Mouse (Mus musculus): Measurements from ENCODE around the gene Kif1b. TPM values are rescaled to one million over a fixed set of nuclear protein-coding genes. Genes with fewer than 3 reads are reported as not detected.
A peak's percentile ranks its signal among the peaks of the same experiment; 100 is the strongest.

Gene Kif1b
- polyA plus RNA-seq, 1 experiment, result 63.5 TPM

- H3K27ac ChIP-seq (replicated peaks; ENCODE audit: low read depth, low read length), result no peak overlapping the region
- no peak overlapping the region for H3K4me3 ChIP-seq (ENCODE audit: insufficient read depth, low read depth, low read length)
Measured at GRCm38 (mm10) chr4:149168016-149168415, 139.5 kb downstream of the Kif1b start.

DNA sequence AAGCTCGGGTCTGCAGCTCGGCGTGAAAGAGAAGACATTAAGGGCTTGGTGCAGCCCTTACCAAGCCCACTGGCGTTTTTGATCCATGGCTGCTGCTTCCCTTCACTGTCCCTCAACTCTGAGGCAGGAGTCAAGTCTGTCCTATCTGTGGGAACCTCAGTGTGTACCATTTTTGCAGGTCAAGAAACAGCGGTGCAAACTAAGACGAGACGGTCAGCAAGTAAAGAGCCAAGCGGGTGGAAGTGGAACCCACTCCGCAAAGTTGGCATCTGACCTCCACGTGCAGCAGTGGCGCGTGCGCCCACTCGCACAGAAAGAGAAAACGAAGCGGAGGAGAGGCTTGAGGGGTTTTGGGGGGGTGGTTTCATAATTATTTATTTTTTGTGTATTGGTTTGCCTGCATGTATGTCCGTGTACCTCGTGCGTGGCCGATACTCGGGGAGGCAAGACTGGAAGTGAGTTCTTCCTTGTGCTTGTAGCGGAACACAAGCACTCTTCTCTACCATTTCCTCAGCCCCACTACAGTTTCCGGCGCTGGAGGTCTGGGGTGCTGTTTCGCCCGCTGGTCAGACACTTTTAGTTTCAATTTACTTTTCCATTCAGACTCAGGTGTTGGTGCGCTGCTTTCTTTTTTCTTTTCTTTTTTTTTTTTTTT, 140.4 kb downstream of the Kif1b start:
- Histone ChIP-seq H3K4me3 (ENCODE audit: insufficient read depth, low read depth, low read length) (peak overlapping the region; percentile 78), H3K4me1 (ENCODE audit: control insufficient read depth, insufficient read depth, insufficient read length, low read length) (peaks cover 3% of the 10 kb centered on the region), H3K27ac (replicated peaks; ENCODE audit: low read depth, low read length) (peak overlapping the region; percentile 61)

More at GRCm38 (mm10) chr4:149168016-149168415, 139.5 kb downstream of the Kif1b start:
- peaks cover 7% of the 10 kb centered on the region for H3K4me1 ChIP-seq (ENCODE audit: control insufficient read depth, insufficient read depth, insufficient read length, low read length)

DNA sequence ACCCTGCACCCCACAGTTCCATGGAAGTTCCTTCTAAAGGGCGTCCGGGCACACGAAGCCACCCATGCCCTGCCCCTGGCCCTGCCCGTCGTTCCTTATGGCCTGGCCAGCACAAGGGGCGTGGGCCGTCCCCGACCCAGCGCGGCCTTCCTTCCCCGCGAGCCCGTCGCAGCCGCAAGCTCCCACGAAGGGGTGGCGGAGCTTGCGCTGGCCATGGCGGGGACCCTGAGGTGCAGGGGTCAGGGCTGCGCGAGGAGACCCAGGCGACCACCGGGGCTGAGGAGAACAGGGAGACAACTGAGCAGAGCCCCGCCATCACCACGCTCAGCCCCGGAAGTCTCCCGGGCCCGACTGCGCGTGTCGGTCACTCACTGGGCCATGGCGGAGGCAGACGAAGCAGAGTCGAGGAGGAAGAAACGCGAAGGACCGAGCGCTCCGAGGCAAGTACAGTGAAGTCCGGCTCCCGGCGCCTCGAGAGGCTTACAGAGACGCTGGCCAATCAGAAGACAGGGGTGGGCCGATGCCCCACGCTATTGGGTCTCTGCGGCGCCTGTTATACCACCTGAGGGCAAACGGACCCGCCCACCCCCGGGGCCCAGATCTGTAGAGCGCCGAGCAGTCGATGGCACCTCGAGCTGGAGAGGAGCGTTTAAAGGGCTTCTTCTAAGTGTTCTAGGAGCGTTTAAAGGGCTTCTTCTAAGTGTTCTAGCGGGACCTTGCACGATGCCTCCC, 141.1 kb downstream of the Kif1b start, which contains the start of gene Pgd:
Gene Pgd, minus strand, starts transcription at position 557 of the 732 bp plus-strand sequence.
- H3K4me1 ChIP-seq (ENCODE audit: control insufficient read depth, insufficient read depth, insufficient read length, low read length), result peaks cover 2% of the 10 kb centered on the region
- peak within 1 kb of the TSS; percentile 61 for H3K27ac ChIP-seq (replicated peaks; ENCODE audit: low read depth, low read length)
- peak within 1 kb of the TSS; percentile 79 for H3K4me3 ChIP-seq (ENCODE audit: insufficient read depth, low read depth, low read length)

- Histone ChIP-seq H3K4me3 (ENCODE audit: insufficient read depth, low read depth, low read length) (no peak overlapping the region), H3K27ac (replicated peaks; ENCODE audit: low read depth, low read length) (no peak overlapping the region), H3K4me1 (ENCODE audit: control insufficient read depth, insufficient read depth, insufficient read length, low read length) (no peaks in the 10 kb centered on the region)
Measured at GRCm38 (mm10) chr4:149164150-149164549, 143.3 kb downstream of the Kif1b start.

DNA sequence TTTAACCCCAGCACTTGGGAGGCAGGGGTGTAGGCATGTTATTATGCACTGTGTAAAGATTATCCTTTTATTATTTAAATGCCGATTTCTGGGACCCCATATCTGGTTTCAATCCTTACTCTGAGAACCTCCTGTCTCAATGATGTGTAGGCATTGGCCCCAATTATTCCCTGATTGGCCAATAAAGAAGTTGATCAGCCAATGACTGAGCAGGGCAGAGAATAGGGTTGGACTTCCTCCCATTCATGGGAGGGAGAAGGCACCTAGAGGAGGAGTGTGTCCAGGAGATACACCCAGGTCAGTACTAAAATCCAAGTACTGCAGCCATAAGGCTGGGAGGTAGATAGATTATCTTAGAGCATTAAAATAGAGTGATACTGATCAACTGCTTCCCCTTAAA, 144.3 kb downstream of the Kif1b start:
- Histone ChIP-seq H3K27ac (replicated peaks; ENCODE audit: low read depth, low read length) (no peak overlapping the region), H3K4me1 (ENCODE audit: control insufficient read depth, insufficient read depth, insufficient read length, low read length) (no peaks in the 10 kb centered on the region), H3K4me3 (ENCODE audit: insufficient read depth, low read depth, low read length) (no peak overlapping the region)

DNA sequence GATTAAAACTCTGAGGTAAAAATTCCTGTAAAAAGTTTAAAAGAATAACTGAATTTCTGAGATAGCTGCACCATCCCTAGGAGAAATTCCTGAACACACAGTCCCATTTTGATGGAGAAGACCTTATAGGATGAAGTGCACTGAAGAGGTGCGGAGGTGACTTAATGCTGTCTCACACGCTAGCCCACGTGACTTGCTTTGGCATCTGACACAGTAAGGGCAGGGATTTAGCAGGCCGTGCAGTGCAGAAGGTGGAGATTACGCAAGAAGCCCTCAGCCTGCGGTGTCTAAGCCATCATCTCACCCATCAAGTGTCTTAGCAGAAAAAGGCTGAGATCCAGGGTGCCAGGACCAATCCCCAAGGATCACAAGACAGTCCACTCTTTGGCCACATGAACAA, 146.3 kb downstream of the Kif1b start:
- Histone ChIP-seq H3K4me3 (ENCODE audit: insufficient read depth, low read depth, low read length) (no peak overlapping the region), H3K27ac (replicated peaks; ENCODE audit: low read depth, low read length) (no peak overlapping the region), H3K4me1 (ENCODE audit: control insufficient read depth, insufficient read depth, insufficient read length, low read length) (no peaks in the 10 kb centered on the region)

- Histone ChIP-seq H3K4me3 (ENCODE audit: insufficient read depth, low read depth, low read length) (no peak overlapping the region), H3K4me1 (ENCODE audit: control insufficient read depth, insufficient read depth, insufficient read length, low read length) (peaks cover 2% of the 10 kb centered on the region; the same call in 1 of the 2 replicates), H3K27ac (replicated peaks; ENCODE audit: low read depth, low read length) (no peak overlapping the region)
Measured at GRCm38 (mm10) chr4:149159891-149160290, 147.6 kb downstream of the Kif1b start.

DNA sequence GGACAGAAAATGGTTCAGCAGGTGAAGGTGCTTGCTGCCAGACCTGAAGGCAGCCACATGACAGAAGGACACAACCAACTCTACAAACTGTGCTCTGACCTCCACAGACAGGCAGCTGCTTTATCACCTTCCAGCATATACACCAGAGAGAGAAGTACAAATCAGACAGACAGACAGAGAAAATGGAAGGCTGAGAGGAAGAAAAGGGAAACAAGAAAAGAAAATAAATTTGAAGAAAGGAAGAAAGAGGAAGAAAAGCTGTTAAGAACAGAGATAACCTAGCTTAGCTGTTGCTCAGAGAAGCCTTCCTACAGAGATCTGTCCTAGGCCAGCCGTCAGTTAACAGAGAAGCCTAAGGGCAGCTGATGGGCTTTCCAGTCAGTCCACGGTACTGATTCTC, 148.3 kb downstream of the Kif1b start:
- Histone ChIP-seq H3K4me1 (ENCODE audit: control insufficient read depth, insufficient read depth, insufficient read length, low read length) (peaks cover 2% of the 10 kb centered on the region; the same call in 1 of the 2 replicates), H3K4me3 (ENCODE audit: insufficient read depth, low read depth, low read length) (no peak overlapping the region), H3K27ac (replicated peaks; ENCODE audit: low read depth, low read length) (no peak overlapping the region)

DNA sequence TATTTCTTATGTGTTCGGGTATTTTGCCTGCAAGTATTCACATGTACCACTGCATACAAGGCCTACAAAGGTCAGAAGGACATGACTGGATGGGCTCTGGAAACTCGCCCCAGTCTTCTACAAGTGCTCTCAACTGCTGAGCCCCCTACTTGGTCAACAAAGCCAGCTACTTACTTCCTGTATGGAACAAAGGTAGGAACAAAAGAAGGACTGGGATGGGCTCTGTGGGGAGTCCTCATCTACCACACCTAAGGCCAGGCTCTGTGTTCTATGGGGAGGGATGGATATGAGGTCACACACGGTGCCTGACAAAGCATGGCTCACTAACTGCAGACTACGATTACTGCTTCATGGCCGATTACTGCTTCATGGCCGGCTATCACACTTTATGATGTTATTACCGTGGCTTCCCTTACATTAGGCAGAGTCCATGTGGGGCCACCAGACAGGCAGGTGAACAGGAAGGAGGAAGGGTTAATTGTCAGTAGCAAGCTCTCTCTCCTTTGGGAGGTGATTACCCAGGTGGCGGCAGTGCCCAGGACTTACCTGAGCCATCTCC, 150.0 kb downstream of the Kif1b start:
- H3K27ac ChIP-seq (replicated peaks; ENCODE audit: low read depth, low read length), result no peak overlapping the region
- H3K4me1 ChIP-seq (ENCODE audit: control insufficient read depth, insufficient read depth, insufficient read length, low read length), result peaks cover 2% of the 10 kb centered on the region; the same call in 1 of the 2 replicates
- no peak overlapping the region for H3K4me3 ChIP-seq (ENCODE audit: insufficient read depth, low read depth, low read length)

DNA sequence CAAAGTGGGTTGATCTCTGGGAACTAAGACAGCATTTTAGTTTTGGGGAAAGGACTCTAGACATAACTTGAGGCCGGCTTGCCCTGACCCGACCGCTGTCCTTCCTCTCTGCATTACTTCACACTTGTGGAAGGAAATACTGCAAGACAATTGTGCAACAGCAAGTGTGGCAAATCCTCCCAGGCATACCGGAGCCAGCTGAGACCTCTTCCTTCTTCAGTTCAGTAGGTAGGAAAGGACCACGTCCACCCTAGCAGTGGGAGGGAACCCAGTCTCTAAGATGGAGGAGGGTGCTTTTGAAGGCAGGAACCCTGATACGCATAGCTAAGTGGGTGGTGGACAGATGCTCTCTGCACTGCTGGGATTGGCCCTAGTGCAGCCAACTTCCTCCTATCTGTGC, 151.8 kb downstream of the Kif1b start:
- Histone ChIP-seq H3K27ac (replicated peaks; ENCODE audit: low read depth, low read length) (peak overlapping the region; percentile 28; the same call in 1 of the 2 replicates), H3K4me3 (ENCODE audit: insufficient read depth, low read depth, low read length) (no peak overlapping the region), H3K4me1 (ENCODE audit: control insufficient read depth, insufficient read depth, insufficient read length, low read length) (peaks cover 2% of the 10 kb centered on the region; the same call in 1 of the 2 replicates)

- Histone ChIP-seq H3K4me3 (ENCODE audit: insufficient read depth, low read depth, low read length) (no peak overlapping the region), H3K27ac (replicated peaks; ENCODE audit: low read depth, low read length) (no peak overlapping the region), H3K4me1 (ENCODE audit: control insufficient read depth, insufficient read depth, insufficient read length, low read length) (peaks cover 7% of the 10 kb centered on the region)
Measured at GRCm38 (mm10) chr4:149154859-149155258, 152.6 kb downstream of the Kif1b start.

GRCm38 (mm10) chr4:149150721-149151120, 156.8 kb downstream of the Kif1b start:
- Histone ChIP-seq H3K4me1 (ENCODE audit: control insufficient read depth, insufficient read depth, insufficient read length, low read length) (peaks cover 5% of the 10 kb centered on the region; the same call in 1 of the 2 replicates), H3K4me3 (ENCODE audit: insufficient read depth, low read depth, low read length) (no peak overlapping the region), H3K27ac (replicated peaks; ENCODE audit: low read depth, low read length) (0 out of 2 replicates have a peak overlapping the region, but pooled peaks have one; percentile 13)

GRCm38 (mm10) chr4:149150256-149150655, 157.2 kb downstream of the Kif1b start:
- Histone ChIP-seq H3K27ac (replicated peaks; ENCODE audit: low read depth, low read length) (peak overlapping the region; percentile 19; the same call in 1 of the 2 replicates), H3K4me1 (ENCODE audit: control insufficient read depth, insufficient read depth, insufficient read length, low read length) (peaks cover 5% of the 10 kb centered on the region; the same call in 1 of the 2 replicates), H3K4me3 (ENCODE audit: insufficient read depth, low read depth, low read length) (no peak overlapping the region)

DNA sequence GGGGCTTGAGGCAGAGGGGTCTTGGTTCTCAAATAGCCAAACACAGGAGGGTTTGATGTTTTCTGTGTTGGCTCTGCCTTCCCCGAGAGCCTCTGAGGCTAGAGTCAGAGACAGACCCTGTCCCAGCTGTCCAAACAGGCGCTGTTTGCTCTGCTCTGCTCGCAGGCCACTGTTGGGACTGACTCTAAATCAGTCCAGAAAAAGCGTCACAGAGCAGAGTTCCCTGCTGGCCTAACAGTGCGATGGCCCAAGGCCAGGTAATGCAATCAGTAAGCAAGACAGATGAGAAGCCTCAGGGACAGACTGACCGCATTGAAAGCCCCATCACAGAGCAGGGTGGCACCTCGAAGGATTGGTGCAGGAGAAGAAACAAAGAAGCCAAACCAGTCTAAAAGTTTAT, 157.9 kb downstream of the Kif1b start:
- H3K4me3 ChIP-seq (ENCODE audit: insufficient read depth, low read depth, low read length), result no peak overlapping the region
- no peak overlapping the region for H3K27ac ChIP-seq (replicated peaks; ENCODE audit: low read depth, low read length)
- peaks cover 5% of the 10 kb centered on the region; the same call in 1 of the 2 replicates for H3K4me1 ChIP-seq (ENCODE audit: control insufficient read depth, insufficient read depth, insufficient read length, low read length)

GRCm38 (mm10) chr4:149149196-149149595, 158.3 kb downstream of the Kif1b start:
- H3K4me1 ChIP-seq (ENCODE audit: control insufficient read depth, insufficient read depth, insufficient read length, low read length), result peaks cover 5% of the 10 kb centered on the region; the same call in 1 of the 2 replicates
- no peak overlapping the region for H3K4me3 ChIP-seq (ENCODE audit: insufficient read depth, low read depth, low read length)
- no peak overlapping the region for H3K27ac ChIP-seq (replicated peaks; ENCODE audit: low read depth, low read length)
